Mouse (Mus musculus) hindbrain, embryonic 10.5 days (tissue): Measurements from ENCODE around the gene Tinagl1. TPM values are rescaled to one million over a fixed set of nuclear protein-coding genes. Genes with fewer than 3 reads are reported as not detected.
A peak's percentile ranks its signal among the peaks of the same experiment; 100 is the strongest.

Experiments used
- DNase-seq: peaks from one replicate; pipeline ENCODE4 v3.0.0-alpha.2; 2017; ENCODE audit warnings: low spot score
- H3K27ac ChIP-seq: fragments of 300-500 bp; sonication (generic); 2 replicates; pipeline ENCODE4 v1.5.1; 2016; ENCODE audit warnings: mild to moderate bottlenecking, moderate library complexity
- H3K27me3 ChIP-seq: fragments of 300-500 bp; sonication (generic); 2 replicates; pipeline ENCODE4 v1.6.1; 2016; ENCODE audit warnings: mild to moderate bottlenecking; ENCODE audit not compliant: poor library complexity, insufficient read depth, severe bottlenecking
- H3K36me3 ChIP-seq: fragments of 300-500 bp; sonication (generic); 2 replicates; pipeline ENCODE4 v1.6.1; 2016; ENCODE audit warnings: mild to moderate bottlenecking, moderate library complexity
- H3K4me1 ChIP-seq: fragments of 300-500 bp; sonication (generic); replicated peaks from 2 replicates; pipeline ENCODE4 v1.6.1; 2016; ENCODE audit warnings: mild to moderate bottlenecking
- H3K4me3 ChIP-seq: fragments of 300-500 bp; sonication (generic); 2 replicates; pipeline ENCODE4 v1.5.1; 2016; ENCODE audit warnings: mild to moderate bottlenecking, moderate library complexity
- H3K9me3 ChIP-seq: fragments of 300-500 bp; sonication (generic); 2 replicates; pipeline ENCODE4 v1.6.1; 2016; ENCODE audit warnings: mild to moderate bottlenecking, moderate library complexity
- WGBS: fragments of 180-500 bp; shearing (Covaris S2); methylation state at CpG from one replicate; pipeline ENCODE4 v1.1.7; 2016; 5-methylcytosine and 5-hydroxymethylcytosine counted together
- polyA plus RNA-seq: library from polyadenylated mRNA; unstranded; fragments of >200 nt; fragmentation: Nextera tagmentation; extraction: Ambion mirVana; gene quantifications from 2 replicates; pipeline ENCODE4 v1.2.1, GENCODE M21; 2016

The Tinagl1 gene
- polyA plus RNA-seq, result 11.6 and 15.1 TPM in 2 replicates

GRCm38 (mm10) chr4:130175072-130175711 is at the start of gene Tinagl1:
TSS of gene Tinagl1 (minus strand) at chr4:130175122.
- Histone ChIP-seq H3K4me1 (peaks cover 63% of the 10 kb centered on the region), H3K9me3 (no peaks in the 10 kb centered on the region), H3K27ac (peak within 1 kb of the TSS; percentile 75), H3K4me3 (peak within 1 kb of the TSS; percentile 41), H3K36me3 (no peaks in the 10 kb centered on the region), H3K27me3 (peaks cover 68% of the 10 kb centered on the region)
- peak; percentile 37 for DNase-seq
- WGBS, result 3% methylated on average over 14 of the region's 14 CpGs

DNA sequence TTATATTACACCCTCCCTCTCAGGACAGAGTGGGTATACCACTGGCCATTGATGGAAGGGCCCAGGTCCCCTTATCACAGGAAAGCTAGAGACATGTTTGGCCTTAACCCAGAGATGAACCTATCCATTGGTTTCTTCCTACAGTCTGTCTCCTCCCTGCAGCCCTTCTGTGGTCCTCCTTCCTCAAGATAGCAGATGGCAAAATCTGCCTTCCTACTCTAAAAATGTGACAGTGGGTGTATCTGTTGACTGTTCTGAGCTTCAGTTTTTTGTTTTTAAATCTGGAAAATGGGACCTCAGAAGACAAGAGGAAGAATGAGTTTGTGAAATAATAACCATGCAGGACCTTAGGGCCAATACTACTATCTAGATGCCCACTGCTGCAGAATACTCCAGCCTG is 49.1 kb upstream of the Tinagl1 start:
- Histone ChIP-seq H3K9me3 (no peaks in the 10 kb centered on the region), H3K4me3 (no peak overlapping the region), H3K36me3 (no peaks in the 10 kb centered on the region), H3K4me1 (no peaks in the 10 kb centered on the region), H3K27me3 (no peaks in the 10 kb centered on the region; the same call in 1 of the 2 replicates), H3K27ac (no peak overlapping the region)
- DNase-seq, result no peak

DNA sequence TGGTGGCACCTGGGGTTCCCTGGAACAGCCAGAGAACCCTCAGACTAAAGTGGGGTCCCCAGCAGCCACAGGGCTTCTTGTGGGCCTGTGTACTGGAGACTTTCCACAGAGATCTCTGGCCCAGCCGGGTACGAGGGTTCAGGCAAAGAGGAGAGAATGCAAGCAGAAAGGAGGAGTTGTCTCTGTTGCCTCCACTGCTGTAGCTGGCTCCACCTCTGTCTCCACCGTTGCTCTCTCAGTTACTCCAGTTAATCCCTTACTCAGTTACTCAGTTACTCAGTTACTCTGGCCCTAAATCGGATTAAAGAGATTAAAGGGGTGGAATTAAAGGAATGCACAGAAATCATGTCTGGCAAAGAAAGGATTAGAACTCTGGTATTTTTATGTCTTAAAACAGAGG is 47.3 kb upstream of the Tinagl1 start, which contains the start of gene Gm853:
TSS of gene Gm853 (minus strand) at position 223 of the 400 bp plus-strand sequence.
- H3K27ac ChIP-seq, result no peak within 1 kb of the TSS
- DNase-seq, result no peak
- no peak within 1 kb of the TSS for H3K4me3 ChIP-seq
- no peaks in the 10 kb centered on the region; the same call in 1 of the 2 replicates for H3K27me3 ChIP-seq
- 65% methylated on average over 4 of the region's 4 CpGs for WGBS
- no peaks in the 10 kb centered on the region for H3K36me3 ChIP-seq
- H3K4me1 ChIP-seq, result no peaks in the 10 kb centered on the region
- no peaks in the 10 kb centered on the region for H3K9me3 ChIP-seq

DNA sequence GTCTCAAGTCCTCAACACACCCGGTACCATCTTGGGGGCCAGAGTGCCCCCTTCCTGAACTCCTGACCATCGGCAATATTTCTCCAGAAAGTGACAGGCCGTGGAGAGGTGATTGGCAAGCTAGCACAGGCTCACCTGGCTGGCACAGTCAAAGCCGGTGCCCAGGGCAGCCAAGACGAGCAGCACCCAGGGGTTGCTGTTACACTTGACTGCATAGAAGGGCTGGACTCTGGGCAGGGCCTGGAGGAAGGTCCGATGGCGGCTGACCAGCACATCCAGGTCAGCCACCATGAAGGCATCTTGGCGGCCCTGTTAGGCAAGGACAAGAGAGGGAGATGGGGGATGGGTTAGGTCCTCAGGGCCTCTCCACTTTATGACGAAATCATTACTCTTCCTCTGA is 45.3 kb upstream of the Tinagl1 start:
- DNase-seq, result no peak
- Histone ChIP-seq H3K9me3 (no peaks in the 10 kb centered on the region), H3K27ac (no peak overlapping the region), H3K36me3 (no peaks in the 10 kb centered on the region), H3K27me3 (no peaks in the 10 kb centered on the region; the same call in 1 of the 2 replicates), H3K4me3 (no peak overlapping the region), H3K4me1 (no peaks in the 10 kb centered on the region)
- WGBS, result 81% methylated on average over 9 of the region's 9 CpGs

- DNase-seq, result no peak
- no peak overlapping the region for H3K4me3 ChIP-seq
- no peaks in the 10 kb centered on the region; the same call in 1 of the 2 replicates for H3K27me3 ChIP-seq
- H3K4me1 ChIP-seq, result no peaks in the 10 kb centered on the region; the same call in 1 of the 2 replicates
- WGBS, result 92% methylated on average over 8 of the region's 8 CpGs
- no peak overlapping the region for H3K27ac ChIP-seq
- H3K36me3 ChIP-seq, result no peaks in the 10 kb centered on the region
- no peaks in the 10 kb centered on the region for H3K9me3 ChIP-seq
These were observed 40.5 kb upstream of the Tinagl1 start for GRCm38 (mm10) chr4:130215392-130215791.

- Histone ChIP-seq H3K27me3 (no peaks in the 10 kb centered on the region; the same call in 1 of the 2 replicates), H3K4me1 (no peaks in the 10 kb centered on the region; the same call in 1 of the 2 replicates), H3K9me3 (no peaks in the 10 kb centered on the region), H3K27ac (no peak overlapping the region), H3K36me3 (no peaks in the 10 kb centered on the region), H3K4me3 (no peak overlapping the region)
- WGBS, result 80% methylated on average over 10 of the region's 10 CpGs
- DNase-seq, result no peak
These were observed 38.9 kb upstream of the Tinagl1 start for GRCm38 (mm10) chr4:130213857-130214256.

DNA sequence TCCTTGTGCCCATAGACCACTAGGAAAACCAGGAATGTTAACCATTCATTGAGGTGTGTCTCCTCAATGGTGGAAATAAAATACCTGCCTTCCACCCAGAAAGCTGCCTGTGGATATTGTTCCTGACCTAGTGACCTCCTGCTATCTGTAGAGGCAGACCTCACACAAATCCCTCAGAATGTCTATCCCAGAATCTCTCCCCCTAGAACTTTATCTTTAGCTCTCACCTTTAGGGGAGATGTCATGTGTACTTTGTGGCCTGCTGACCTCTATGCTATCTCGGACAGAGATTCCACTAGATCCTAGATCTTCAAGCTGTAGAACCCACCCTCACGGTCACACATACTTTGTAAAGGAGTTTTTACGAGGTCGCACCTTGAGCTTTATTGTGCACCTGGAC is 38.3 kb upstream of the Tinagl1 start:
- peaks cover 3% of the 10 kb centered on the region; the same call in 1 of the 2 replicates for H3K9me3 ChIP-seq
- no peaks in the 10 kb centered on the region for H3K27me3 ChIP-seq
- no peak for DNase-seq
- H3K36me3 ChIP-seq, result no peaks in the 10 kb centered on the region
- no peak overlapping the region for H3K4me3 ChIP-seq
- H3K27ac ChIP-seq, result no peak overlapping the region
- WGBS, result 89% methylated on average over 4 of the region's 4 CpGs
- H3K4me1 ChIP-seq, result no peaks in the 10 kb centered on the region; the same call in 1 of the 2 replicates

GRCm38 (mm10) chr4:130212421-130212820 is 37.5 kb upstream of the Tinagl1 start:
- no peak for DNase-seq
- H3K4me3 ChIP-seq, result no peak overlapping the region
- no peaks in the 10 kb centered on the region for H3K36me3 ChIP-seq
- H3K4me1 ChIP-seq, result no peaks in the 10 kb centered on the region; the same call in 1 of the 2 replicates
- H3K9me3 ChIP-seq, result peaks cover 9% of the 10 kb centered on the region; the same call in 1 of the 2 replicates
- WGBS, result 78% methylated on average over 7 of the region's 7 CpGs
- no peaks in the 10 kb centered on the region for H3K27me3 ChIP-seq
- no peak overlapping the region for H3K27ac ChIP-seq

DNA sequence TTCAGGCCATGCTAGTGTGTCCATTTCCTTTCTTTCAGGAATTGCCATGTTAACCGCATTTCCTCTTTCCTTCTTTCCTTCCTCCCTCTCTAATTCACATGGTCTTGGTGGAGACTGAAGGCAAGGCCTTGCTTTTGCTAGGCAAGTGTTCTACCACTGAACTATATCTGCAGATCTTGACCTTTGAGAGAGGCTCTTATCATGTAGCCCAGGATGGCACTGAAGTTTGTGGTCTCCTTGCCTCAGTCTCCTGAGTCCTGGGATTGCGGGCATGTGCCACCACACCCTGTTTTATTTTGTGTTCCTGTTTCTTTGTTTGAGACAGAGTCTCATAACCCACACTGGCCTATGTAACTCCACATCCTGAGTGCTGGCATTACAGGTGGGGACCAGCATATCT is 36.9 kb upstream of the Tinagl1 start:
- 93% methylated on average over 2 of the region's 2 CpGs for WGBS
- Histone ChIP-seq H3K27ac (no peak overlapping the region), H3K36me3 (no peaks in the 10 kb centered on the region)

DNA sequence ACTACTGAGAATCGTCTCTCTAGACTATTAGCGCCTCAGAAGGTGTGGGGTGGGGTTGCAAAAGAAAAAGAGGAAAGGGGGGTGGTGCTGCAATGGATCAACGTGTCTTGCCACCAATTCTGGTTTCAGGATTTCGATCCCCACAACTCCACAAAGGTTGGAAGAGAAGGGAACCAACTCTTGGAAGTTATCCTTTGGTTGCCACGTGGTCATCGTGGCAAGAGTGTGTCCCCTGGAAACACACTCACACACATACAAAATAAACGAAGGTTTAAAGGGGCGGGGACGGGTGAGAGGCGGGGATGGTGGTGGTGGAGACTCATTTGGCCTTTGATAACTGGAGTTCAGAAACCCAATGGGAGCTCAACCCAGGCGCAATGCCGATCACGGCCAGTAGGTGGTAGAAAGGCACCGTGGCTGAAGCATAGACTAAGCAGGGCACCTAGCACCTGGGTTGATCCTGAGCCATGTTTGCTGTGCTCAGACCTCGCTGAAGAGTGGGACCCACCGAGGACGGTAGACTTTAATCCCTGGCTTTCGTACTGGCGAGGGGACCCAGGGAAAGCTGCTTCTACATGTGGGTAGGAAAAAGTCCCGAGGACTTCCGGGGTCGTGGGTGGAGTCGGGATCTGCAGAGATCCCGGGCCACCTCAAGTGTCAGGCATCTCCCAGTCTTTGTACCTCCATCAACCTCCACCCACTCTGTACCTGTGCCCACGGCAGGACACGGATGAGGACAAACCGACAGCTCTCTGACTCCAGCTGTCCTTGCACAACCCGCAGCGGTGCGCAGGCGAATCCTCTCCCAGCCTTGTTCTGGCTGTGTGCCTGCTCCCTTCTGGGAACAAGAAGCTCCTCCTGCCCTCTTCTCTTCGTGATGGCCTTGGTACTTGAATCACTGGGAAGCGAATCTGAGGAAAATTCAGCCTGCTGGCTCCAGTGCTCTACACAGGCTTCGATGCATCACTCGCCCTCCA is 24.1 kb upstream of the Tinagl1 start:
- H3K4me1 ChIP-seq, result peaks cover 8% of the 10 kb centered on the region
- no peaks in the 10 kb centered on the region for H3K36me3 ChIP-seq
- H3K27me3 ChIP-seq, result peaks cover 22% of the 10 kb centered on the region
- 19% methylated on average over 35 of the region's 35 CpGs for WGBS
- peak overlapping the region; percentile 48 for H3K4me3 ChIP-seq
- peaks cover 17% of the 10 kb centered on the region; the same call in 1 of the 2 replicates for H3K9me3 ChIP-seq
- peak overlapping the region; percentile 54; the same call in 1 of the 2 replicates for H3K27ac ChIP-seq
- DNase-seq, result peak; percentile 89

More for the DNA sequence above, 36.9 kb upstream of the Tinagl1 start:
- Histone ChIP-seq H3K4me1 (no peaks in the 10 kb centered on the region; the same call in 1 of the 2 replicates), H3K4me3 (no peak overlapping the region), H3K9me3 (peaks cover 13% of the 10 kb centered on the region; the same call in 1 of the 2 replicates), H3K27me3 (no peaks in the 10 kb centered on the region)
- DNase-seq, result no peak

DNA sequence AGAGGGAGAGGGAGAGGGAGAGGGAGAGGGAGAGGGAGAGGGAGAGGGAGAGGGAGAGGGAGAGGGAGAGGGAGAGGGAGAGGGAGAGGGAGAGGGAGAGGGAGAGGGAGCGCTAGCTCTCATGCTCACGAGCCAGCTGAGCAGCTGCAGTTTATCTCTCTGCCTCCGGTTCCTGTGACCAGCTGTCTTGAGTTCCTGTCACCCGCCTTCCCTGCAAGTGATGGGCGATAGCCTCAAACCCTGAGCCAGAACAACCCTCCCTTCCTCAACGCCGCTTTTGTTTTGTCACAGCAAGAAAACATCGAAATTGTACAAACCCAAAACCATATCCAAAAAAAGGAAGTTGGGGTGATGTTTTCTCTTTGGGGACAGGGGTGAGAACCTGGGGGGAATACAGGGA is 21.6 kb upstream of the Tinagl1 start:
- no peaks in the 10 kb centered on the region for H3K9me3 ChIP-seq
- H3K27ac ChIP-seq, result no peak overlapping the region
- DNase-seq, result no peak
- 90% methylated on average over 8 of the region's 8 CpGs for WGBS
- no peaks in the 10 kb centered on the region for H3K36me3 ChIP-seq
- H3K4me3 ChIP-seq, result no peak overlapping the region
- H3K4me1 ChIP-seq, result peaks cover 8% of the 10 kb centered on the region
- H3K27me3 ChIP-seq, result peaks cover 21% of the 10 kb centered on the region

GRCm38 (mm10) chr4:130195924-130196323 is 21.0 kb upstream of the Tinagl1 start:
- WGBS, result 74% methylated on average over 13 of the region's 13 CpGs
- Histone ChIP-seq H3K9me3 (no peaks in the 10 kb centered on the region), H3K4me3 (no peak overlapping the region), H3K4me1 (peaks cover 8% of the 10 kb centered on the region), H3K27ac (no peak overlapping the region), H3K27me3 (peaks cover 18% of the 10 kb centered on the region), H3K36me3 (no peaks in the 10 kb centered on the region)
- DNase-seq, result no peak
